32 mouse cellular contexts compared by ENCODE assay signal in genomic region chr1:193132385-193132784, GRCm38 (mm10). TPM values are rescaled to one million over a fixed set of nuclear protein-coding genes. Genes with fewer than 3 reads are reported as not detected.
"Had no signal": no experiment of that assay in that cellular context is flagged by ENCODE, and none has a peak within 500 bp of the region (broad histone marks: within the 10 kb centered on the region; RNA-seq: fewer than 3 reads in every experiment).

No protein-coding gene starts in this region.

- H3K4me2 ChIP-seq: limb, embryonic 12.5 days; limb, embryonic 13.5 days; limb, embryonic 15.5 days; liver, embryonic 11.5 days; liver, embryonic 12.5 days; liver, embryonic 13.5 days; liver, embryonic 15.5 days; lung, embryonic 14.5 days; lung, embryonic 15.5 days; midbrain, embryonic 11.5 days; midbrain, embryonic 12.5 days; midbrain, embryonic 13.5 days; midbrain, embryonic 15.5 days had no signal

- H3K36me3 ChIP-seq: midbrain, embryonic 15.5 days had no signal

- H3K27me3 ChIP-seq: limb, embryonic 12.5 days; limb, embryonic 13.5 days; limb, embryonic 15.5 days; lung, embryonic 15.5 days; midbrain, embryonic 12.5 days; midbrain, embryonic 13.5 days; midbrain, embryonic 15.5 days had no signal

- H3K9me3 ChIP-seq: limb, embryonic 10.5 days; limb, embryonic 12.5 days; limb, embryonic 13.5 days; limb, embryonic 15.5 days; liver, embryonic 12.5 days; liver, embryonic 13.5 days; liver, embryonic 15.5 days; lung, embryonic 15.5 days; megakaryocyte, embryonic 14.5 days; midbrain, embryonic 10.5 days; midbrain, embryonic 12.5 days; midbrain, embryonic 13.5 days; midbrain, embryonic 15.5 days had no signal

- ATAC-seq: liver, embryonic 12.5 days; liver, postnatal 0 days; lung, postnatal 0 days; midbrain, embryonic 13.5 days; midbrain, embryonic 15.5 days; midbrain, embryonic 16.5 days had no signal

- H3K4me3 ChIP-seq: limb, embryonic 10.5 days; limb, embryonic 12.5 days; limb, embryonic 13.5 days; limb, embryonic 15.5 days; liver, embryonic 12.5 days; liver, embryonic 13.5 days; liver, embryonic 15.5 days; lung, embryonic 15.5 days; megakaryocyte, embryonic 14.5 days; midbrain, embryonic 10.5 days; midbrain, embryonic 12.5 days; midbrain, embryonic 13.5 days; midbrain, embryonic 15.5 days; myocyte had no signal

- DNase-seq: left cerebral cortex, postnatal 4 days; liver; liver, embryonic 13.5 days; liver, postnatal 0 days; lung, adult 18-20 months; lung, adult 2 months; lung, embryonic 14.5 days; lung, postnatal 10 days; lung, postnatal 14 days; lung, postnatal 36 days; lung, postnatal 4 days; midbrain, embryonic 14.5 days had no signal

- H3K27ac ChIP-seq: limb, embryonic 10.5 days; limb, embryonic 12.5 days; limb, embryonic 13.5 days; limb, embryonic 15.5 days; liver, embryonic 12.5 days; liver, embryonic 13.5 days; liver, embryonic 14.5 days; liver, embryonic 15.5 days; lung, embryonic 15.5 days; macrophage; midbrain, embryonic 10.5 days; midbrain, embryonic 12.5 days; midbrain, embryonic 13.5 days; midbrain, embryonic 15.5 days had no signal

- H3K9ac ChIP-seq: limb, embryonic 12.5 days; limb, embryonic 13.5 days; limb, embryonic 15.5 days; liver, embryonic 12.5 days; liver, embryonic 13.5 days; liver, embryonic 14.5 days; liver, embryonic 15.5 days; liver, postnatal 0 days; lung, embryonic 14.5 days; lung, embryonic 15.5 days; midbrain, embryonic 12.5 days; midbrain, embryonic 13.5 days; midbrain, embryonic 15.5 days had no signal

RNA-seq across cellular contexts. Expression of gene Irf6, which starts 20.5 kb away (rescaled TPM):
- total RNA-seq: monocyte, adult 5-6 weeks had no signal
- polyA plus RNA-seq: macrophage had no signal
